Mouse (Mus musculus) layer of hippocampus, postnatal 14 days (tissue): ENCODE measurements at regions not wholly inside any gene's neighbourhood (a gene's known extent, or its start where the extent isn't known, plus 50 kb on each side); places are given as distances from the start of the nearest gene placed in this dataset.

Source experiments
- DNase-seq, 2 experiments: peaks; one replicate each; pipeline ENCODE4 v3.0.0; 2021 to 2022; ENCODE audit warnings: low spot score in 2 of 2, mixed read lengths in 1 of 2

DNA sequence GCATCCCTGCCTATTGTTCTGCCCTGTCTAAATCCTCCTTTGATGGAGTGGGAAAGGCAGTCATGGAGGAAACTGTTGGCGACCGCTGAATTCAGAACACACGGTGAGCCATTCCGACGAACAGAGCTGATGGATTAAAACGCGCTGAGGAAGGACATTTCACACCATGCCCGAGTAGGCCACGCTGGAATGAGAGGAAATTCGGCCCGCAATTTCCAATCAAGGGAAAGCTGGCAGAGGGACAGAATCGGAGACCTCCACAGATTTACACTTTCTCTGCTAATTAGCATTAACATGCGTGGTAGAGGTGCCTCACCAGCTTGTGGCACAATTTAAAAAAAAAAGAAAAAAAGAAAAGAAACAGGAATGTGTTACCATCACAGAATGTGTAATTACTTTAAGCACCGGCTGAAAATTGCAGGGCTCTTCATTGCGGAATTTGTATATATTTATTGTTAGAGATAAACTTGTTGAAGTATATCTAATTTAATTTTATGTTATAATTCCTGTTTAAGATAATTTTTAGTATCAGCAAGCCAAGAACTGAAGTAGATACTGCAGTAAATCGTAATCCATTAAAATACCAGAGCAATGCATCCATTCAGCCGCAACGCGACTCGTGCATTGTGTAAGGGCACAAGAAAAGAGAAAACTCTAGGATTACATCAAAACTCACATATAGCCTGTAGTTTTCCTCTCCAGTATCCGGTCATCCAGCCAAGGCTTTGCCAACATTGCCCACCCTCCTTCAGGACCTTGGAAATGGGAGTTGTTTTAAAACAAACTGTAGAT lies 2249.4 kb upstream of the Gm7489 start:
- DNase-seq, result peak in 1 of 2 experiments; percentile 15

DNA sequence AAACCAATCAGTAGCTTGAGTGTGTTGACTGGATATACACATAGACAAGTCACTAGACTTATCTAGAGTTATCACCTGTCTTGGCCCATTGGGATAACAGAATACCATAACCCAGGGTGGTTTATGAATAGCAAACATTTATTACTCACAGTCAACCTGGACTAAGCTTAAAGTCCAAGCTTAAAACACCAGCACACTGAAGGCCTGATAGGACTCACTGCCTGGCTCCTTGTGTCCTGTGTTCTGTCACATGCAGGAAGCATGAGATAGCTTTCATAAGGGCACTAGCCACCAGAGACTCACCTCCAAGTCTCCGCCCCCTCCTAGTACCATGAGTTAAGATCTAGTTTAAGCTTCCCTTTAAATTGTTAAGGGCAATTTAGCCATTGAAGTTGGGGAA lies 2247.1 kb upstream of the Gm7489 start:
- DNase-seq, result no peak

DNA sequence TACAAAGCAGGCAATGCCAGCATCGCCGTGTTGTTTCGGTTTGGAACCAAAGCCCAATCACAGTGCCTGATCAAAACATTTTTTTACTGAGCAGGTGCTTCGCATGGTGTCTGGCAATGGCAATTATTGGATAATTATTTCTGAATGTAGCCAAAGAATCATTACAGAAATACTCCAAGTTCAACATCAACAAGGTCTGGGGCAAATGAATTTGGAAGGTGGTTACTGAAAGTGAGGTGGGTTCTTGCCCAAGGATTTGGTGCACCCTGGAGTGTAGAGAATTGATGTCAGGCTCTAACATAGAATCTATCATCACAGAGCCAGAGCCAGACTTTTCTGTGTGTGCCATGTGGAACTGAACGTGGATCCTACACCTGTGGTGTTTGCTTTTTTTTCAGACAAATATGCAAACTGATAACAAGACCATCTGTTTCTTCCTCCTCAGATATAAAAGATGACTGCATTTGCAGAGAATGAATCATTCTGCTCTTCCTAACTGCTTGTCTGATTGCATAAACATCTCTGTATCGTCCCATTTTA lies 2240.9 kb upstream of the Gm7489 start:
- peak; percentile 37 to 72 for DNase-seq

DNA sequence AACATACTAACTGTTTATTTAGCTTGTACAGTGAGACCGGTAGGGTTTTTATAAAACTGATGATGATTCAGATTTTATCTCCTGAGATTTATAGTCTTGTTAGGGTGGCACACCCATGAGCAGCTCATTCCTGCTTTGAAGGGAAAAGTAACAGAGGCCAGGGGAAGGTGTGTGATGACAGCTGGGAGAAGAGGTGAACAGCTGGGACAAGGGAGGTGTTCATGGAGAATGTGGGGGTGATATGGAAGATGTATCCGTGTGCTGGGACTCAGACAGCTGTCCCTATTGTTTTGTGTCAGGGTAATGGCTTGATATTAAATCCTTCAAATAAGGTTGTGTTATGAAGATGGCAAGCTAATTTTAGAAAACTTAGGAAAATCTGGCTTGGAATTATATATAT lies 2238.4 kb upstream of the Gm7489 start:
- no peak for DNase-seq

DNA sequence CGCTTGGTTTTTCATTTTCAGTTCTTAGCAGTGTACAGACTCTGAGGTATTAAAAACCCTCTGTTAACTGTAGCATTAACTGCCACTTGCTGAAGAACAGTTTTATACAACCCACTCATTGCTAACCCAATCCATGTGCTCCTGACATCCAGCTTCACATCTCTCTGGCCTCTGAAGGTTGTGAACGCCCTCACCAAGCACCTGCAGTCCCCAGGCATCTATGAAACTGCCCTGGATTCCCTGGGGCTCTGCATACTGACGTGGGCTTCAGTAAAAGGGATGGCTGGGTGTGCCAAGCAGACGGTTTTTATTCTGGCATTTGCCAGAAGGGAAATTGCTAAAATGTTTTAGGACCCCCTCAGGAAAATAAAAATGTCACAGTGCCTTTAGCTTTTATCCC lies 2232.2 kb upstream of the Gm7489 start:
- DNase-seq, result no peak

DNA sequence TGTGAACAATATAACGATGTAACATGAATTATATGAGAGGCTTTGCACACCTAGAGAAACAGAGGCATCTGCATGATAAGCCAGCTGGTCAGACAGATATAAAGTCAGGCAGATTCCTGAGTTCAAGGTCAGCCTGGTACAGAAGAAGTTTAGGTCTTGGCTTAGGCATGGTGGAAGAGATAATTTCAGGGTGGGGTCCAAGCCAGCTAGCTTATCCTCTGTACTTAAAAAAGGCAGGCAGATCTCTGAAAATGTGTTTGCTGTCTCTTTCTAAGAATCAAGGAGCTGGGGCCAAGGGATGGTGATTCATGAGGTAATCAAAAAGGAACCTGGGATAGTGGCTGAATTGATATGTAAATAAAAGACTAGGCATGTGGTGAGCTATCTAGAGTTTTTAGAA lies 2227.1 kb upstream of the Gm7489 start:
- no peak for DNase-seq

DNA sequence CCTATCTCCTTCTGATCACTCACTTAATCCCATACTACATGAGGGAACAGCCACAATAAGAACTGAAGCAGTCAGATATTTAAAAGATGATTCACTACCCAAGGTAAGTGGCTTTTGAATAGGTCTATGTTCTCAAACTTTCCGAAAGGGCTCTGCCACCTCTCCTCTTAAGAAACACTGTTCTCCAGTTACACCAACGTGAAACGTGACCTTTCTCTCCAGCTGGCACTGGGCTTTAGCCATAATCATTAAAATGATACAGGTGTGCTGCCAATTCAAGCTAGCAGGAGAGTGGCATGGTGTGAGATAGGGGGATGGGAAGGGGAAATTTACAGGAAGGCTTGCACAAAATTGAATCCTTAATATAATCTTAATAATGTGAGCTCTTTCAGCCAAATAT lies 2216.4 kb upstream of the Gm7489 start:
- DNase-seq, result no peak

DNA sequence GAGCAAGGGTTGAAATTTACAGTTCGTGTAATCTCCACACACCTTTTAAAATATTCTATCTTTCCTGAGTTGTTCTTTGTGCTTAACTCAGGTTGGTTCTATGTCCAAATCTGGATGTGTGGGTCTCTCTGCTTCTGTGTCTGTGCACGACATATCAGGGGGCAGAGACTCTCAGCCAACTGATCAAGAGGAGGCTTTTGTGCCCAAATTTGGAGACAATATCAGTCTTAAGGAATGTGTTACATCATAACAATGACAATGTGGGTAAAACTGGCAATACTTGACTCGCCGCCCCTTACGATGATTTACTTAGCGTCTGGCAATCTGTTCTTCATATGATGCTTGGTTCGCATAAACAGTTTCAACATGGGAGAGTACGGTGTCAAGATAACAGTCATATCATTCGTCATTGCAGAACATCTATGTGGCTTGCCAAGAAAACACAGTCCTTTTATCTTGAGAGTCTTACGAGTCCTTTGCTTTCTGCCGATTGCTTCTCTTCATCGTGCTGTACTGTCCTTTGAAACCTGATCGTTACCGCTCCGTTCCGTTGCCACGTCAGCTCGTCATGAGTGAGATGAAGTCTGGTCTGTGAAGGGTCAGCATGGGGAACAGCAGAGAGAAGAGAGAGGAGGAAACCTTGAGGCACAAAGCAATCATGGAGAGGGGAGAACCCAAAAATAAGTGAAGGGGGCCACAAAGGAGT lies 2212.9 kb upstream of the Gm7489 start:
- no peak for DNase-seq

DNA sequence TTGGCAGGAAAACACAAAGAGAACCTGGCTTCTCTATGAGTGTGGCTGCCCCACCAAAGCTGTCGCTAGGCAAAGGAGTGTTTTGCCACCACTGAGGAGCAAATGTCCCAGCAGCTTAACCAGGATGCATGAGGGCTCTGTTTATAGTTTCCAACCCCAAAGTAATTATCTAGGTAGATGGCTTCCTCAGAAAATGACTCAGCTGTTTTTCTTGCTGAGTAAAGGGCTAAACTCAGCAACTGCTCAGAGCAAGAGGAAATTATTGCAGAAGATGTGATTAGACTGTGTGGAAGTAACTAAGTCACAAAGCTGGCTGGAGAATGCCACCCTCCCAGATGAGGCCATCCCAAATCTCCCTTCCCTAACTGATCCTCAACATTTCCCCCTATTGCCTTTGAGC lies 2211.2 kb upstream of the Gm7489 start:
- no peak for DNase-seq

DNA sequence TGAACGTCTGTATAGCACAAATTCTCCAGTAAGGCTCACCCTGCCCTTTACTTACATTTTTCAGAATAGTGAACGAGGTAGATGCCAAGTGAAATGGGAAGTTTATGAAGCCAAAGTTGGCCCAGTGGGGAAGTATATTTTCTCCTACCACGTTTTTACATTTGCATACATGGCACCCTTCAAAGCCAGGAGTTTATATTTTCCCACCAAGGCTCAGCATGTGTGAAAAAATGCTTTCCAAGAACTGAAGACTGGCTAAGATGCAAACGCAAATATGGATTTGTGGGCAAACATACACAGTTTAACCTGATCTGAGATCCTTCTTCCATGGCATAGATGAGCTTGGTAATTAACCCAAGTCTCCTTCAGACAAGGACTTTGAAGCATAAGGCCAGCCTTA lies 2209.4 kb upstream of the Gm7489 start:
- no peak for DNase-seq

DNA sequence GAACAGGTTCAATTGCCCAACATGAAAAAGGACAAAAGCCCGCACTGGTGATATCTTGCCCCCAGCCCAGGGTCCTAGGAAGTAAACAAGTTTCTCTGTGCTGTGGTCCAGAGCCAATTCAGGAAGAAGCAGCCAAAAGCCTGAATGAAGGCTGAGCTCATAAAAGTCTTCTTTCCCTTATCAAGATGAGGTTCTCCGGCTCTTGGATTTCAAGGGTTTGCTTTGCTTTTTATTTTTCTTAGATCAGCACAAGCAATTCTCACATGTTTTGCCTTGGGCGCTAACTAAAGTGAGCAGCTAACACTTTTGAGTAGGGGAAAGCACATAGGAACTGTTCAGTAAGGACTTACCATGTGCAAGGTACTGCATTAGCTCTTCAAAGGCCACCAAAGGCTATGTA lies 2208.0 kb upstream of the Gm7489 start:
- DNase-seq, result no peak

DNA sequence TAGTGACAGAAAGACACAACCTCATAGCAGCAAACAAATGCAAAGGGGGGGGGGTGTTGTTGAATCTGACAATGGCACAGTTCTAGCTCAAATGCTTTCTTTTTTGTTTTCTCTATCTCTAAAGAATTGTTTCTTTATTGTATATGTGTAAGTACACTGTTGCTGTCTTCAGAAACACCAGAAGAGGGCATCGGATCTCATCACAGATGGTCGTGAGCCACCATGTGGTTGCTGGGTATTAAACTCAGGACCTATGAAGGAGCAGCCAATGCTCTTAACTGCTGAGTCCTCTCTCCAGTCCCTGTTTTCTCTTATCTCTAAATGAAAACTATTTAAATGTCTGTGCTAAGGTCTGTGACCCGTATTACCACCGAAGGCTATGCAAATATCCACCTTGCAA lies 2207.4 kb upstream of the Gm7489 start:
- no peak for DNase-seq

DNA sequence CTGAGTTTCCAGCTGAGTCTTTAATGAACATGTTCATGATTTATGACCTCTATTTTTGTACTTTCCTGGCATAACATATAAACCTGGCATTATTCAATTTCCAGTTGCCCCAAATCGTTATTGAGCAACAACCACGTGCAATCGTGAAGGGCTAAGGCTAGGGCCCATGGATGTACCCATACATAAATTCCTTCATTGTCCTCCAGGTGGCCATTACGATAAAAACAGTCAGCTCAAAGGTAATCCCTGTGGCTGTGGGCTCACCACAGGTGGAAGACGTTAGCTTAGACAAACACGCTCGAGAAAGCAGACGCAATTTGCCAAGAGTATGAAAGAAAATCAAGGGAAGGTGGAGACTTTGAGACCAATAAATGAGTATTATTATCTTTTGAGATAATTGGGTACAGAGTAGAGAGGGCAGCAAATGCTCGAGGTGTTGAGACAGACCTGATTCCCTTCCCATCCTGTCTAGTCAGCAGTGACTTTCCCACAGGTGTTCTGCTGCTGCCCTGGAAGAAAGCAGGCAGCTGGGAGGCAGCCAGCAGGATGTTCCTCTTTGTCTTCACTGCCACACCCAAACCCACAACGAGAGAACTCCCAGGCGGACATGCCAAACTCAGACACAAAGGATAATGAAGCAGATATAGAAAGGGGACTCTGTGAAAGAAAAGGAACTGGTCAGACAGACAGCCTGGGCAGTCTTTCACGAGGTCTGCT lies 2205.4 kb upstream of the Gm7489 start:
- no peak for DNase-seq

DNA sequence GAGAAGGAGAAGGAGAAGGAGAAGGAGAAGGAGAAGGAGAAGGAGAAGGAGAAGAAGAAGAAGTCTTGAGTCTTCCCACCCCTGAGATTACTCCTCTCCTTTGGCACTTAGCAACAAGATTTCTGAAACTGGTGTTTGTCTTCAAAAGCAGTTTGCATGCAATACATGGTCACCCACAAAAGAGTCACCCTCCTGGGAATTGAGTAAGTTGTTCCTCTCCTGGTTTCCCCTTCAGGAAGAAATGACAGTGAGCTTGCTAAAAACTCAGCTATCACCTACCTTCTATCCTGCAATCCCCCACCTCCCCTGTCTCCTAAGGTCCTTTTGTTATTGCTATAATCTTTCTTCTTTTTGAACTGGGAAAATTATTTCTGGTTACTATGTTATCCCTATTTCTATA lies 2204.2 kb upstream of the Gm7489 start:
- no peak for DNase-seq

DNA sequence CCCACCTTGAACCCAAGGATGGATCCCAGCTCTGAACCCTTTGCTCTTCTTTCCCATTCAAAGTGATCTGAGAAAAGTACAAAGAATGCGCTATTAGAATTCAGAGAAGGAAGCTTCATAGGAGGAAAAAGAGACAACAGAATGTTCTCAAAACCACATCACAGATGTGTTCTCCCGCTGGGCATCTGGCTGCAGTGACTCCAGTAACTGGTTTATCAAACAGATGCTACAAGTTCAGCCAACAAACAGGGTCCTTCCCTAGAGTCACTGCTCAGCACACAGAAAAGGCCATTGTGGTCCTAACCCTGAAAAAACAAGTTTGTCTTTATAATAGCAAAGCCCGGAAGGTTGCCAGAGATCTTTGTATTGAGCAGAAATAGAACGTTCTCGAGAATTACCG lies 2203.5 kb upstream of the Gm7489 start:
- no peak for DNase-seq

DNA sequence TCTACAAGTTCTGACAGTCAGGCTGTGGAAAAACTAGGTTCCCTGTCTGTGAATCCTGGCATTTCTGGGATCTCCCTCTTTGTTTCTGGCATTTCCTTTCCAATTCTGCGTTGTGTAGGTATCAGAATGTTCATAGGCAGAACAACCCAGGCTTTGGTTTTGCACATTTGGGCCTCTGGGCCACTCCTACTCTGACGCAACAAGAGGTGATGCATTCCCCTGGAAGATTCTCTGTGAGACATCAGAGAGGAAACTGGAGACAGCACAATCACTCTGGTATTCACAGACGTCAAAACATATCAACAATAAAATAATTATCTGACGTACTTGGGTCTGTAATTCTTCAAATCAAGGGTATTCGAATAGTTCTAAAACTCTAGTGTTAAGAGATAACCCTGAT lies 2202.4 kb upstream of the Gm7489 start:
- DNase-seq, result no peak

DNA sequence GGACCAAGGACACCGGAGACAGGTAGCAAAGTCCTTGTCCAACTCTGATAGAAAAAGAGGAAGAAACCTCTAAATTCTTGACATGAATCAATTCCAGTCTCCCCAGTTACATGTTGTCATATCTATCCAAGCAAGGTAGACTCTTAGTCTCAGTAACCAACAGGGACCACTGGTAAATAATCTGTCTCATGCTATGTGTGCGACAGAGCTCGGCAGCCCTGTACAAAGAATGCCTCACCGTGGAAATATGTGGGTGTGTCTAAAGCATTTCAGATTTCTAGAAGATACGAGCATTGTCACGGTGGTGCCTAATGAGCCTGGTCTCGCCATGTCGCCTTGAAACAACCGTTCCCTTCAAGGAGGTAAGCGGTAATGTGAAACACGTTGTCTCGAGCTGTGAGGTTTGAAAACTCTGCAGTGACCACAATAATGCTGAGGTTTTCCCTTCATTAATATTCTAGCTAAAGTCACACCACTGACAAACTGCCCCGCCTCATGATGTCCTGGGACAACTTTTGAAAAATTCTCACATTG lies 2197.6 kb upstream of the Gm7489 start:
- no peak for DNase-seq

DNA sequence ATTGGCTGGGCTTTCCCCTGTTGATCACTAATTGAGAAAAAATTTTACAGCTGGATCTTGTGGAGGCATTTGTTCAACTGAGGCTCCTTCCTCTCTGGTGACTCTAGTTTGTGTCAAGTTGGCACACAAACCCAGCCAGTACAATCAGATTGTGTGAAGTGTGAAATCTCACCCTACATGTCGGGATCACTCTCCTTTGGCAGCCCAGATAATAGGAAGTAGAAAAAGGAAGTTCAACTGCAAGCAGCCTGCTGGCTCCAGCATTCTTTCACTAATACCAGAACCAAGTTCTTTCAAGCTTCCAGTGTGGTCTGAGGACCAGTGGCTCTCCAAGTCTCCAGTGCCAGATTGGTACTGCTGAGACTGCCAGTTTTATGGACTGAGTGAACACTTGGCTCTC lies 2195.2 kb upstream of the Gm7489 start:
- no peak for DNase-seq

DNA sequence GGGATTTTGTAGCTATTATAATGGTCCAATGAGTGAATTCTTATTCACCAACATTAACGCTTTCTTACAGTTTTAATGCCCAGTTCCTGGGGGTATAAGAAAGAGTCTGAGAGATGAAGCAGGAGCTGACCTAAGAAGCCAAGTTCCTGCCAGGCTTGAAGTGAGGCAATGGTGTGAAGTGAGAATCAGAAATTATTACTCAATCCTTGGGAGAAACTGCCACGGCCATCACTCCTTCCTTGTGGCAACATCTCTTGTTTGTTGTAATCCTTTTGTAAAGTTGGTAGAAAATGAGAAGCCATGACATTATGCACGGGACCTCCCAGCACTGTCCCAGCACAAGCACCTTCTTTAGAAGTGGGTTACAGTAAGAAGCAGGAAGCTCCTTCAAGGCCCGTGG lies 2192.0 kb upstream of the Gm7489 start:
- DNase-seq, result no peak

DNA sequence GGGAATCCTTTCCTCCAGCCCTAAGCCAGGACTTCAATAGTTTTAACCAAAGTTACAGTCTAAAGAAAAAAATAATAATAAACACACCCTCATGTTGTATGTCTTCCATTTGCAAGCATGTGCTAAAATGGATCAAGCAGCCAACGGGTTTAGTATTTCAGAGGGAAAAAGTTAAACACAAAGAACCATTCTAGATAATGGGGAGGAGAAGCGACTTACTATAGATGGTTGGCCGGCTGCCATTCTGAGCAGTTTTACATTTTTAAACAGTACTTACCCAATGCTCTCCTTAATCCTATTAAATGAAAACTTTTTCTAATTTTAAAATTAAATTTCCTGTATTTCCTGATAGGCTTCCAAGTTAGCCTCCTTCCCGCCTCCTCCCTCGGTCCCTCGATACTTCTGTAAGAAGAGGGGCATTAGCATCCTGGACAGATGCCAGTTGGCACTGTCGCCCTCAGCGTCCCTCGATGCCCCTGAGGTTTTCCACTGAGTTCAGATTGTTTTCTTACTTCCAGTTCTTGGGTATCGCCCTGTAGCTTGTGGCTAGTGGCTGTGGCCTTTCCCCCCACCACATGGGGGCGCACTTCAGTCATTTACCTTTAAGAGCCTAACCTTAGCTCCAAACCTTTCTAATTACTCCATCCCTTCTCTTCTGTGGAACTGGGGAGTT lies 2188.2 kb upstream of the Gm7489 start:
- DNase-seq, result peak; percentile 22 to 47

DNA sequence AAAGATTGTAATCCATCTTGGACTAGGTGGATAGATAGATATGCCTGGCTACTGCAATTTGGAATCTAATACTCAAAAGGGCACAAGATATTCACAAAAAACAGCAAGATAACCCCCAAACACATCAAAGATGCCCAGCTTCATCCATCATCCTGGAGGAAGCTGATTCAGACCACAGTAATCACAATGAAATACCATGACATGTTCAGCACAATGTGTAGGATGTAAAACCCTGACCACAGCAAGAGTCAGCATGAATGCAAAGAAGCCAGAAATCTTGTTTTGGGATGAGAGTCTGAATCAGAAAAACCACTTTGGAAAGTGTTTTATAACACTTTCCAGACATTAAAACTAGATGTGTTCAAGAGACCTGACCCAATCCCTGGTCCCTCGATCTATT lies 2180.5 kb upstream of the Gm7489 start:
- no peak for DNase-seq
